Mouse (Mus musculus) CD8-positive naive resting alpha-beta T cell, adult 2 months (primary cell): ENCODE data around the gene Mkln1.

Source experiments
- DNase-seq, 2 experiments: peaks; one replicate each; pipeline ENCODE4 v3.0.0; 2022; ENCODE audit warnings: low read depth in 2 of 2, low spot score in 2 of 2

The Mkln1 gene

GRCm38 (mm10) chr6:31502614-31503013 is 104.1 kb downstream of the Mkln1 start:
- DNase-seq: no peak

GRCm38 (mm10) chr6:31513726-31514125 is 115.2 kb downstream of the Mkln1 start:
- DNase-seq: no peak

- DNase-seq: no peak
These were observed 119.3 kb downstream of the Mkln1 start for GRCm38 (mm10) chr6:31517681-31518337.

GRCm38 (mm10) chr6:31518338-31518698 is 119.8 kb downstream of the Mkln1 start:
- DNase-seq: no peak

- DNase-seq: no peak
These were observed 120.5 kb downstream of the Mkln1 start for GRCm38 (mm10) chr6:31519001-31519471.

GRCm38 (mm10) chr6:31520486-31521215 is 122.1 kb downstream of the Mkln1 start:
- no peak for DNase-seq

- no peak for DNase-seq
These were observed 123.2 kb downstream of the Mkln1 start for GRCm38 (mm10) chr6:31521491-31522355.

- no peak for DNase-seq
These were observed 123.9 kb downstream of the Mkln1 start for GRCm38 (mm10) chr6:31522478-31522877.

GRCm38 (mm10) chr6:31523039-31523438 is 124.5 kb downstream of the Mkln1 start:
- DNase-seq: no peak

- DNase-seq: no peak
These were observed 125.1 kb downstream of the Mkln1 start for GRCm38 (mm10) chr6:31523657-31524056.

GRCm38 (mm10) chr6:31524121-31524520 is 125.6 kb downstream of the Mkln1 start:
- no peak for DNase-seq

- no peak for DNase-seq
These were observed 126.1 kb downstream of the Mkln1 start for GRCm38 (mm10) chr6:31524647-31525046.

GRCm38 (mm10) chr6:31525231-31525900 is 126.8 kb downstream of the Mkln1 start:
- DNase-seq: peak in 1 of 2 experiments; percentile 6

GRCm38 (mm10) chr6:31526929-31527328 is 128.4 kb downstream of the Mkln1 start:
- no peak for DNase-seq

GRCm38 (mm10) chr6:31527897-31528296 is 129.4 kb downstream of the Mkln1 start:
- DNase-seq: no peak

- no peak for DNase-seq
These were observed 129.8 kb downstream of the Mkln1 start for GRCm38 (mm10) chr6:31528339-31528738.

GRCm38 (mm10) chr6:31531880-31532279 is 133.3 kb downstream of the Mkln1 start:
- DNase-seq: no peak

- no peak for DNase-seq
These were observed 136.2 kb downstream of the Mkln1 start for GRCm38 (mm10) chr6:31534705-31535104.

- DNase-seq: no peak
These were observed 138.7 kb downstream of the Mkln1 start for GRCm38 (mm10) chr6:31537193-31537592.

GRCm38 (mm10) chr6:31538112-31538511 is 139.6 kb downstream of the Mkln1 start:
- no peak for DNase-seq

- no peak for DNase-seq
These were observed 141.5 kb downstream of the Mkln1 start for GRCm38 (mm10) chr6:31540018-31540417.
